Comparison of ENCODE assay signal across 18 mouse cellular contexts in the genomic region with DNA sequence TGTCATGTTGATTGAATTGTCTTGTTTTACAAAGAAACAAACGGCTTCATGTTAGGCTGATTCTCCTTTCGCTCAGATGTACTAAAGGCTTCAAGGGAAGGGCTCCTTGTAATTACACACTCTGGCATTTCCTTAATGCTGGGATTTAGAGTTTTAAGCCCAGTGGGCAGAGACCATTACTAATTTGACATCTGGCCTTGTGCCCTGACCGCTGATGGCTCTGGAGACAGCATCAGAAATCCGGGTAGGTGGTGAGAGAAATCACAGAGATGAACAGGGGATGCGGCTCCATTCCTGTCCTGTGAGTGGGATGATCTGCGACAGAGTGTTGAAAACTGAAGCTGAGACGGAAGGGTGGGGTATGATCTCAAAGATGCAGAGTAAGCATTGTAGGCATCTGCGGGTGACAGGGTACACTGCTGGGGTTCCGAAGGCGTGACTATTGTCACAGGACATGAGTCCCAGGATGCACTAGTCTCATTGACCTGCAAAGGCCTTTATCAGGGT.
DNase-seq lines count a peak whose midpoint lies in the region; TF ChIP-seq lines count a peak whose summit lies in the region.
"Had no signal": no experiment of that assay in that cellular context is flagged by ENCODE, and none has a peak within 500 bp of the region (broad histone marks: within the 10 kb centered on the region; RNA-seq: fewer than 3 reads in every experiment).

No protein-coding gene starts in this region.

- no peaks in the 10 kb centered on the region for H3K79me2 ChIP-seq in heart, adult 2 months (replicated peaks; ENCODE audit: control insufficient read depth, insufficient read depth, low read length)

- intact Hi-C loops in heart, adult 2 months (cut with DNase I): loop anchor here (2.0 kb wide), 1 partner anchor 28 kb away; no protein-coding TSS in a partner anchor
- intact Hi-C loops in left cerebral cortex, postnatal 10 days (cut with DNase I): no loop called here

- no peak for TF ChIP-seq POLR2A in heart, adult 2 months (IDR thresholded peaks at IDR 0.05; ENCODE audit: insufficient read depth, low read depth, low read length)

- WGBS in heart, adult 2 months: 76% methylated on average over 10 of the region's 10 CpGs

- H3K4me1 ChIP-seq in heart, adult 2 months (ENCODE audit: control insufficient read depth, insufficient read depth, low read length): peaks cover 11% of the 10 kb centered on the region

- no peak for TF ChIP-seq CTCF in heart, adult 2 months (IDR thresholded peaks at IDR 0.05)

- no peak overlapping the region for H3K9ac ChIP-seq in heart, adult 2 months (ENCODE audit: low read depth, low read length)
- H3K9ac ChIP-seq: forebrain, postnatal 0 days; heart, embryonic 13.5 days; hindbrain, embryonic 12.5 days; lung, embryonic 14.5 days had no signal

- no peak for DNase-seq in heart, adult 2 months
- DNase-seq in heart, adult 18-20 months: no peak
- peak; percentile 18 to 44 for DNase-seq in left cerebral cortex, adult 18-20 months (ENCODE audit: low spot score in 2 of 2)
- DNase-seq in left cerebral cortex, postnatal 10 days (ENCODE audit: extremely low spot score in 1 of 2, low spot score in 2 of 2): no peak
- DNase-seq in right cerebral cortex, adult 2 months (ENCODE audit: low spot score in 2 of 2): peak; percentile 35 to 42
- no peak for DNase-seq in right cerebral cortex, postnatal 14 days
- no peak for DNase-seq in spleen, adult 18-20 months
- DNase-seq: adrenal gland, adult 8-10 months; cerebellum, adult 9-10 months; forebrain, postnatal 0 days; gastrocnemius, postnatal 25 days; kidney, adult 18-20 months; liver; thymus, postnatal 36 days had no signal

- no peak overlapping the region for H3K4me3 ChIP-seq in heart, adult 2 months
- H3K4me3 ChIP-seq: heart, embryonic 13.5 days; hindbrain, embryonic 12.5 days; layer of hippocampus, adult 2 months had no signal

- TF ChIP-seq EP300 in heart, adult 2 months (IDR thresholded peaks at IDR 0.05; ENCODE audit: insufficient read depth, low read depth, low read length): no peak

- no peaks in the 10 kb centered on the region for H3K27me3 ChIP-seq in heart, adult 2 months (ENCODE audit: control insufficient read depth, insufficient read depth, low read length)
- H3K27me3 ChIP-seq: heart, embryonic 13.5 days; hindbrain, embryonic 12.5 days had no signal

- peak overlapping the region; percentile 68 for H3K27ac ChIP-seq in heart, adult 2 months
- H3K27ac ChIP-seq: heart, embryonic 13.5 days; hindbrain, embryonic 12.5 days; layer of hippocampus, adult 2 months had no signal

- no peaks in the 10 kb centered on the region for H3K36me3 ChIP-seq in heart, adult 2 months (ENCODE audit: control insufficient read depth, insufficient read depth, low read length)
- H3K36me3 ChIP-seq: heart, embryonic 13.5 days; hindbrain, embryonic 12.5 days had no signal

Comparison
In these comparisons a context has a peak if more than half of its experiments do, and no peak if none do; other contexts are left out.
1. DNase-seq: peak in left cerebral cortex, adult 18-20 months (2 of 2) and right cerebral cortex, adult 2 months (2 of 2); none in heart, adult 2 months (0 of 2), heart, adult 18-20 months (0 of 2), left cerebral cortex, postnatal 10 days (0 of 2), right cerebral cortex, postnatal 14 days (single experiment) and spleen, adult 18-20 months (0 of 2).